Mouse (Mus musculus): ENCODE results near the gene Simc1.
"Not testable (repeated sequence)": the region's sequence is repeated elsewhere in the genome, so short reads cannot be mapped to it uniquely, and the experiment has no call there.

Simc1 gene

GRCm38 (mm10) chr13:54503604-54504521 lies at the start of gene Simc1:
TSS of gene Simc1 (plus strand) at chr13:54503779.
- CTCF ChIA-PET: no interaction called here

GRCm38 (mm10) chr13:54457062-54457461 lies 46.5 kb upstream of the Simc1 start:
- CTCF ChIA-PET: no interaction called here

- CTCF ChIA-PET: interaction anchor here (0.7 kb wide), 1 partner anchor 11 kb away, joined by 5 read pairs; no protein-coding TSS in a partner anchor
These were observed 44.3 kb upstream of the Simc1 start for GRCm38 (mm10) chr13:54459282-54459681.

GRCm38 (mm10) chr13:54468098-54469011 lies 35.2 kb upstream of the Simc1 start, which contains the start of gene Thoc3:
TSS of gene Thoc3 (minus strand) at chr13:54468849.
- CTCF ChIA-PET: interaction anchor here (0.6 kb wide), 1 partner anchor 115 kb away, joined by 9 read pairs; no protein-coding TSS in a partner anchor

- CTCF ChIA-PET: no interaction called here
These were observed 34.6 kb upstream of the Simc1 start for GRCm38 (mm10) chr13:54469012-54469354.

- CTCF ChIA-PET: no interaction called here
These were observed 31.6 kb upstream of the Simc1 start for GRCm38 (mm10) chr13:54471967-54472366.

GRCm38 (mm10) chr13:54474996-54475395 lies 28.6 kb upstream of the Simc1 start:
- CTCF ChIA-PET: interaction anchor here (1.0 kb wide), 1 partner anchor 87 kb away, joined by 4 read pairs; no protein-coding TSS in a partner anchor

GRCm38 (mm10) chr13:54475702-54476101 lies 27.9 kb upstream of the Simc1 start:
- CTCF ChIA-PET: interaction anchor here (1.0 kb wide), 1 partner anchor 86 kb away, joined by 4 read pairs; no protein-coding TSS in a partner anchor

- CTCF ChIA-PET: no interaction called here
These were observed 24.3 kb upstream of the Simc1 start for GRCm38 (mm10) chr13:54479286-54479685.

- CTCF ChIA-PET: no interaction called here
These were observed 22.1 kb upstream of the Simc1 start for GRCm38 (mm10) chr13:54481498-54481897.

- CTCF ChIA-PET: no interaction called here
These were observed 13.2 kb upstream of the Simc1 start for GRCm38 (mm10) chr13:54490411-54490810.

GRCm38 (mm10) chr13:54491381-54491780 lies 12.2 kb upstream of the Simc1 start:
- CTCF ChIA-PET: no interaction called here

- CTCF ChIA-PET: not testable (repeated sequence)
These were observed 4.0 kb upstream of the Simc1 start for GRCm38 (mm10) chr13:54499551-54499950.

- CTCF ChIA-PET: interaction anchor here (0.6 kb wide), 1 partner anchor 336 kb away, joined by 6 read pairs; no protein-coding TSS in a partner anchor
These were observed 2.2 kb upstream of the Simc1 start for GRCm38 (mm10) chr13:54501352-54501751.

GRCm38 (mm10) chr13:54501957-54502690 lies 1.5 kb upstream of the Simc1 start:
- CTCF ChIA-PET: interaction anchor here (0.6 kb wide), 2 partner anchors 35 to 336 kb away, joined by 4 to 6 read pairs; no protein-coding TSS in a partner anchor

- CTCF ChIA-PET: no interaction called here
These were observed 338 bp upstream of the Simc1 start for GRCm38 (mm10) chr13:54503278-54503603.

- CTCF ChIA-PET: interaction anchor here (0.7 kb wide), 1 partner anchor 61 kb away, joined by 8 read pairs; the partner anchor contains the start of gene 4833439L19Rik
These were observed 1.2 kb downstream of the Simc1 start for GRCm38 (mm10) chr13:54504611-54505260.

- CTCF ChIA-PET: interaction anchor here (0.6 to 0.7 kb wide), 2 partner anchors 71 to 76 kb away, joined by 3 read pairs; no protein-coding TSS in a partner anchor
These were observed 2.3 kb downstream of the Simc1 start for GRCm38 (mm10) chr13:54505920-54506319.

- CTCF ChIA-PET: interaction anchor here (1.2 kb wide), 2 partner anchors 35 to 273 kb away, joined by 3 to 26 read pairs; no protein-coding TSS in a partner anchor
These were observed 16.6 kb downstream of the Simc1 start for GRCm38 (mm10) chr13:54520221-54520620.

GRCm38 (mm10) chr13:54521181-54521580 lies 17.6 kb downstream of the Simc1 start:
- CTCF ChIA-PET: interaction anchor here (1.2 kb wide), 1 partner anchor 34 kb away, joined by 26 read pairs; no protein-coding TSS in a partner anchor

GRCm38 (mm10) chr13:54527140-54527539 lies 23.6 kb downstream of the Simc1 start:
- CTCF ChIA-PET: no interaction called here

Data from spleen, embryonic (tissue).